Mouse (Mus musculus): ENCODE results near the gene Pde9a.

Pde9a gene

DNA sequence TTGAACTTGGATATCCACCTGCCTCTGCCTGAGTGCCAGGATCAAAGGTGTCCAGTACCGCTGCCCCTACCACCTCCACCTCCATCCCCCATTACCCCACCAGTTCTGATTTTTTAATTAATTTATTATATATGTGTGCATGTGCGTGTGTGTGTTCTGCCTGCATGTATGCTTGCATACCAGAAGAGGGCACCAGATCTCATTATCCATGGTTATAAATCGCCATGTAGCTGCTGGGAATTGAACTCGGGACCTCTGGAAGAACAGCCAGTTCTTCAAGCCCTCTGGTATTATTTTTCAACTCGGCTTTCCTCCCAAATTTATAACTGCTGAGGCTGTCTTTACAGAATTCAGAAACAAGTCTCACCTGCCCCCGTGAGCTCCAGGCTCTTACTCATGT lies 124.9 kb downstream of the Pde9a start:
- intact Hi-C loops (cut with DNase I): no loop called here

DNA sequence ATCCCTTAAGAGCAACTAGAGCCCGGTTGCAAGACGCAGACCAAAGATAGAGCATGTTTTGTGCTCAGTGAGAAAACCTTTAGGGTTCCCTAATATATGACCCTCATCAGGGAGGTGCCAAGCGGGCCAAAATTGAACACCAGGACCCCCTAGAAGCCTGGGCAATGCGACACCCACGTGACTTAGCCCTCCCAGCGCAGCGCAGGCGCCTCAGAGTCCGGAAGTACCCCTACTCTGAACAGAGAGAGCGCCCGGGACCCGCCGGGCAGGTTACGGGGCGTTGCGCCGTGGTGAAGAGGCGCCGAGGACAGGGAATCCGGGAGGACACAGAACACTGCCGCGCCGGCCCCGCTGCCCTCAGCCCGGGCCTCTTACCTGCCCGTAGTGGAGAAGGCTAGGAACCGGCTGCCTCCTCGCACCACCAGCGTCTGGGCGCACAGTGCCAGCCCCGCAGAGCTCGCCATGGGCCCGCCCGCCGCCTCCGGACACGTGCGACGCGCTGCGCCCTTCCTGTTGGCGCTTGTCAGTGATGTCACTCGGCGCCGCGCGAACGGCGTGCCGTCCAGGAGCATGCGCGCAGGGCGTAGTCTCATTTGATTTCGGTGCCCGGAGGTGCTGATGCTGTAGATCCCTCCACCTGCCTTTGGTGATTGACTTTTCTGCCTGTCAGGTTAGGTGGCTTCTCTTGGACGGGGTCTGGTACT lies 125.9 kb downstream of the Pde9a start:
- intact Hi-C loops (cut with DNase I): no loop called here

DNA sequence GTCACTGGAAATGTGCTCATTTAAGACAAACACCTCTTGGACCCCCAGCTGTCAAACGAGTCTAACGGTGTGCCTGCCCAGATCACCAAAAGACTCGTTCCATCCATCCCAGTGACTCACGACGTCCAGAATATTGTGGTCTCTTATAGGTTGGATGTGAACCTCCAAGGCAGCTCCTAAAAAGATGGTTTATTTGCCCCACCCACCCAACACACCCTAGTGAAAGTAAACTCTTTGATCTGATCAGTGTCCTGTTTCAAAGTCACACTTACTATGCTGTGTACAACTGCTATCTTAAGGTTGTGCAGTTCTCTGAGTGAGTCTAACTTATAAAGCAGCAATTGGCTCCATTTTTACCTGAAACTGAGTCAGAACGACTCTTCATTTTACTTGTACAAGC lies 126.6 kb downstream of the Pde9a start:
- intact Hi-C loops (cut with DNase I): no loop called here

DNA sequence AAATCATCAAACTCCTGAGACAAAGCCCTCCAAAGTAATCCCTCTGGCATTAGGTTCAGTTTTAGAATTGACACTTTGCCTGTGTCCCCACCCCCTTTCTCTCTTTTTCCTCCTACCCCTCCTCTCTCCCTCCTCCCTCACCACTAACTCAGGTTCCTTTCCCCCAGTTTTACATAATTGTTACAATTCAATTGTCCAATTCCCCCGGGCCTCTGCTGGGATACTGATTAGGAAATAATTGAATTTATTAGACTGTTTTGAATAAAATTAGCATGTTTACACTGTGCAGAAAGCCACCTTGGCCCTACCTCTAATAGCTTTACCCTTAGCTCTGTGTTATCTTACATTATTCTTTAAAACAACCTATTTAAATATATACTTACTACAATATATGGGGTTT lies 128.7 kb downstream of the Pde9a start:
- intact Hi-C loops (cut with DNase I): loop anchor here (5.0 kb wide), 1 partner anchor 53 kb away; no protein-coding TSS in a partner anchor

DNA sequence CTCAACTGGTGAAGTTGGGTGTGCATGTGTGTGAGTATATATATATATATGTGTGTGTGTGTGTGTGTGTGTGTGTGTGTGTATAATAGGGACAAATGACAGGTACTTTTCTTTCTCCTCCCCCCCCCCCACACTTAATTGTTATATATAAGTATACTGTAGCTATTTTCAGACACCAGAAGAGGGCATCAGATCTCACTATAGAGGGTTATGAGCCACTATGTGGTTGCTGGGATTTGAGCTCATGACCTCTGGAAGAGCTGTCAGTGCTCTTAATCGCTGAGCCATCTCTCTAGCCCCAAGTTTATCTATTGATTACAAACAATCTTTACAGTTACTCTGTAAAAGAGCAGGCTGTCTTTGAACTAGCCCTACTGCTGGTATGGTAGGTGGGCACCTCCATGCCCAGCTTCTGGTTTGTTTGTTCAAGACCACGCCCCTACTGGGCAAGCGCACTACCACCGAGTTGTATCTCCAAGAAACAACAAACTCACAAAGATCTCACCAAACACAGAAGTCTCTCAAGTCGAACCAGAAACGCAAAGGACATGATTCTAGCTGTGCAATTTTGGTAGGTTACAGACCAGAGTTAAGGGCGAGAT lies 133.4 kb downstream of the Pde9a start:
- intact Hi-C loops (cut with DNase I): loop anchor here (5.0 kb wide), 1 partner anchor 48 kb away; no protein-coding TSS in a partner anchor

DNA sequence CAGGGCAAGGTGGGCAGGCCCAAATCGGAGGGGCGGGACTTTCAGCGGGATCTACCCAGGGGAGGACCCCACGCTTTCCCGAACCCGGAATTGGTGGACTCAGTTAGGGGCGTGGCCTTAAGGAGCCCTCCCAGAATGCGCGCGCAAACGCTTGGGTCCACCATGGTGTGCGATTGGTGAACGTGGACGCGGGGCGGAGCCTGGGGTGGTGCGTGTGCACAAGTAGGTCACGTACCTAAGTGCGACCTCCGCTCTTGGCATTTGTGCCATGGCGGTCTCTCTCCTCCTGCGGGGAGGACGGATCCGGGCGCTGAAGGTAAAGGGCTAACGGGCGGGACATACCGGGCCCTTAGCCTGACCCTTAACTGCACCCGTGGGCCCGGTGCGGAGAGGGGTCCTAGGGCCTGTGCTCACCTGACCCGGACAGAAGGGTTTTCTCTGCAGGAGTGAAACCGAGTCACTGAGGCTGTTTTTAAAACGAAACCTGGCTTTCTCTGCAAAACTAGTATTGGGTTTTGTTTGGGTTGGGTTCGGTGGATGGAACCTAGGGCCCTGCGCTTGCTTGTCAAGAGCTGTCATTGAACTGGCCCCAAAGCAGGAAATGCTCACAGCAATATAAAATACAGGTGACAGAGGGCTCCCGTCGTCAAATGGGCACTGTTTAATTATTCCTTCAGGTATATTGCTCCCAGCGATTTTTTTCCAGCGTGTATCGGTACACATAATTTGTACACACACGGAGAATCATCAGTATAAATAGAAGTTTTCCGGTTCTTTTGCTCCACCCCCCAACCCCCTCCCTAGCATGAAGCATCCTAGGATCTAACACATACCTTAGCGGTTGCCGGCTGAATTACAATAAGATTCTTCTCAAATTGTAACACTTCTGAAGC lies 134.2 kb downstream of the Pde9a start, which contains the start of the genes Wdr4 and Ndufv3:
Wdr4 (minus strand) TSS at position 35 of the 893 bp plus-strand sequence.
Ndufv3 (plus strand) TSS at position 170 of the 893 bp plus-strand sequence.
- intact Hi-C loops (cut with DNase I): loop anchor here (5.0 kb wide), 1 partner anchor 47 kb away; no protein-coding TSS in a partner anchor

DNA sequence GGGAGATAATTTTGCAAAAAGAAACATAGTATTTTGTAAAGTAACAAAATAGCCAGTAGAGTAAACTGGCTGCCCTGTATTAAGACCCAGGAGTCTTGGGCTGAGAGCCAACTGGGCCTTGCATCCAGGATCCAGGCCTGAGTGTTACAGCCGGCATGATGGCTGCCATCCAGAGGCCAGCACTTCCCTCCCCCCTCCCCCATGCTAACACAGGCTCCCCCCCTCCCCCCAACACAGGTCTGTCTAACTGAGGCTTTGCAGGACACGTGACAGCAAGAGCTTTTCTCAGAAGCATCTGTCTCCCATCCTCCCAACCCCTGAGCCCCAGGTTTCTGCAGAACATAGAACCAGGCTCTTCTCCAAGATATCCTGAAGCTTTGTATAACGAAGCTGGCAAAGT lies 134.9 kb downstream of the Pde9a start:
- intact Hi-C loops (cut with DNase I): no loop called here

DNA sequence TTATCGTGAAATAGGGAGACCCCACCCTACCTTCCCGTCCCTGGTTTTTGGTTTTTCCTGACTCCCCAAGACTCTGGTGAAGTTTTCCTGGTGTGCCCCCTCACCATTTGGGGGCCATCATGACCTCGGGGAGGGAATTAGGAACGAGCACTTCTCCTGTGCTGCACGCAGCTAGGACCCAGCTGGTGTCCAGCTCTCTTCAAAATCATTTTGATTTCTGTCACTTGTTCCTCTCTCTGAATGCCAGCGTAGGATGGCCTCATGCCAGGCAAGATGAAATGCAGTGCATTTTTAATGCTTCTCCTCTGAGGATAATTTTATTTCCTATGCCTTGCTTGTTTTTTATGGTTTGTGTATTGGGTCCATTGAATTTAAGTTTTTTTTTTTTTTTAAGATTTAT lies 135.9 kb downstream of the Pde9a start:
- intact Hi-C loops (cut with DNase I): no loop called here

DNA sequence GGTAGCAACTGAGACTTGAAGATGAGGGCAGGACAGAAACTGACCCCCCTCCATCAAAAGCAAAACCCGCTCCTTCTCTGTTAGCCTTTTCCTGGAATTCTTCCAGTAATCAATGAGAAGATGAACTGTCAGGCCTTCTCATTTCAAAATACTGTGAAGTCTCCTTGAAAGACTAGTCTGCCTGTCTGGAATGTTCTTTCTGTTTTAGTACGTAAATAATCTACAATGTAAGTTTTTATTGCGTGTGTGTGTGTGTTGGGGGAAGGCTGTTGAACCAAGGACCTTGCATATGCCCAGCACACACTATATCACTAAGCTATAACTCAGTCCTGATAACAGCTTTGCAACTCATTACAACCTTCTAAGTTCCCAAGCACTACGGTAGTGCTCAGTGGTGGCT lies 139.1 kb downstream of the Pde9a start:
- intact Hi-C loops (cut with DNase I): loop anchor here (5.0 kb wide), 1 partner anchor 137 kb away; no protein-coding TSS in a partner anchor

DNA sequence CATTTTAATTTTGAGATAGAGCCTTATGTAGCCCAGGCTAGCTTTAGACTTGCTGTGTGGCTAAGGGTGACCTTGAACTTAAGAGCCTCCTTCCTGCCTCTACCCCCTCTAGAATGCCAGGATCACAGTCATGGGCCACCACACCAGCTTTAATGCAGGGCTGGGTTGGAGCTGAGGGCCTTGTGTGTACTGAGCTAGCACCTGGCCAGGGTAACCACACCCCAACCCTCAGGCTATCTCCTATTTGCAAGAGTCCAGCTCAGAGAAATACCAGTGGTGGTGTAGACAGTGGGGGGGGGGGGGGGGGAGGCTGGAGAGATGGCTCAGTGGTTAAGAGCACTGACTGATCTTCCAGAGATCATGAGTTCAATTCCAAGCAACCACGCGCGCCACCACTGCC lies 139.8 kb downstream of the Pde9a start:
- intact Hi-C loops (cut with DNase I): loop anchor here (5.0 kb wide), 1 partner anchor 136 kb away; no protein-coding TSS in a partner anchor

Data from adrenal gland (tissue).